Mouse (Mus musculus): ENCODE measurements around the gene Trim43a. TPM values are rescaled to one million over a fixed set of nuclear protein-coding genes. Genes with fewer than 3 reads are reported as not detected.
"Not testable (repeated sequence)": the region's sequence is repeated elsewhere in the genome, so short reads cannot be mapped to it uniquely, and the experiment has no call there.

Trim43a gene
- polyA plus RNA-seq, 1 experiment from 2014 or later = not detected

GRCm38 (mm10) chr9:88561476-88561875 is 19.2 kb upstream of the Trim43a start:
- not testable (repeated sequence) for H3K9me3 ChIP-seq (ENCODE audit: control insufficient read depth); ATAC-seq; H3K4me3 ChIP-seq (ENCODE audit: low read depth, low read length); H3K4me1 ChIP-seq (replicated peaks; ENCODE audit: control insufficient read depth, insufficient read depth, low read length); H3K9ac ChIP-seq (ENCODE audit: low read depth, low read length); H3K4me2 ChIP-seq (replicated peaks; ENCODE audit: low read depth); H3K27me3 ChIP-seq (replicated peaks; ENCODE audit: control insufficient read depth, insufficient read depth, low read length); H3K27ac ChIP-seq (ENCODE audit: low read depth, low read length)
- TF ChIP-seq CTCF (IDR thresholded peaks at IDR 0.05; ENCODE audit: low read depth) = peak; percentile 14; the same call in 1 of the 2 replicates
- H3K36me3 ChIP-seq (ENCODE audit: control insufficient read depth, insufficient read depth) = peaks cover 29% of the 10 kb centered on the region
- whole genome bisulfite sequencing = 91% methylated on average over 2 of the region's 2 CpGs

- not testable (repeated sequence) for H3K9ac ChIP-seq (ENCODE audit: low read depth, low read length); ATAC-seq; H3K4me2 ChIP-seq (replicated peaks; ENCODE audit: low read depth); H3K27ac ChIP-seq (ENCODE audit: low read depth, low read length); H3K27me3 ChIP-seq (replicated peaks; ENCODE audit: control insufficient read depth, insufficient read depth, low read length); H3K4me1 ChIP-seq (replicated peaks; ENCODE audit: control insufficient read depth, insufficient read depth, low read length); H3K4me3 ChIP-seq (ENCODE audit: low read depth, low read length)
- WGBS = 93% methylated on average over 3 of the region's 3 CpGs
- Histone ChIP-seq H3K36me3 (ENCODE audit: control insufficient read depth, insufficient read depth) (peaks cover 36% of the 10 kb centered on the region), H3K9me3 (ENCODE audit: control insufficient read depth) (peaks cover 14% of the 10 kb centered on the region)
These were observed 10.2 kb upstream of the Trim43a start for GRCm38 (mm10) chr9:88570471-88570870.

- not testable (repeated sequence) for H3K9me3 ChIP-seq (ENCODE audit: control insufficient read depth); H3K4me3 ChIP-seq (ENCODE audit: low read depth, low read length); H3K27ac ChIP-seq (ENCODE audit: low read depth, low read length); H3K4me1 ChIP-seq (replicated peaks; ENCODE audit: control insufficient read depth, insufficient read depth, low read length); H3K9ac ChIP-seq (ENCODE audit: low read depth, low read length); H3K4me2 ChIP-seq (replicated peaks; ENCODE audit: low read depth); ATAC-seq; H3K36me3 ChIP-seq (ENCODE audit: control insufficient read depth, insufficient read depth); H3K27me3 ChIP-seq (replicated peaks; ENCODE audit: control insufficient read depth, insufficient read depth, low read length)
- 64% methylated on average over 6 of the region's 6 CpGs for WGBS
These were observed 13.0 kb downstream of the Trim43a start for GRCm38 (mm10) chr9:88593708-88594107.

GRCm38 (mm10) chr9:88599206-88600162 is 18.8 kb downstream of the Trim43a start:
- H3K27ac ChIP-seq (ENCODE audit: low read depth, low read length) = not testable (repeated sequence)
- WGBS = 1% methylated on average over 47 of the region's 50 CpGs

GRCm38 (mm10) chr9:88625803-88626514 is 45.3 kb downstream of the Trim43a start:
- 75% methylated on average over 14 of the region's 20 CpGs for WGBS
- not testable (repeated sequence) for H3K4me1 ChIP-seq (replicated peaks; ENCODE audit: control insufficient read depth, insufficient read depth, low read length); H3K9me3 ChIP-seq (ENCODE audit: control insufficient read depth); ATAC-seq; H3K4me3 ChIP-seq (ENCODE audit: low read depth, low read length); H3K36me3 ChIP-seq (ENCODE audit: control insufficient read depth, insufficient read depth); H3K27ac ChIP-seq (ENCODE audit: low read depth, low read length); H3K9ac ChIP-seq (ENCODE audit: low read depth, low read length); H3K4me2 ChIP-seq (replicated peaks; ENCODE audit: low read depth); H3K27me3 ChIP-seq (replicated peaks; ENCODE audit: control insufficient read depth, insufficient read depth, low read length)

More at GRCm38 (mm10) chr9:88599206-88600162, 18.8 kb downstream of the Trim43a start:
- H3K27me3 ChIP-seq (replicated peaks; ENCODE audit: control insufficient read depth, insufficient read depth, low read length); H3K36me3 ChIP-seq (ENCODE audit: control insufficient read depth, insufficient read depth); H3K4me1 ChIP-seq (replicated peaks; ENCODE audit: control insufficient read depth, insufficient read depth, low read length); H3K9ac ChIP-seq (ENCODE audit: low read depth, low read length); H3K9me3 ChIP-seq (ENCODE audit: control insufficient read depth): not testable (repeated sequence)
- Histone ChIP-seq H3K4me2 (replicated peaks; ENCODE audit: low read depth) (peak overlapping the region; percentile 65), H3K4me3 (ENCODE audit: low read depth, low read length) (peak overlapping the region; percentile 31)
- ATAC-seq = peak; percentile 100

GRCm38 (mm10) chr9:88638125-88638524 is 57.4 kb downstream of the Trim43a start:
- 84% methylated on average over 1 of the region's 1 CpGs for WGBS

More at GRCm38 (mm10) chr9:88638125-88638524, 57.4 kb downstream of the Trim43a start:
- not testable (repeated sequence) for H3K36me3 ChIP-seq (ENCODE audit: control insufficient read depth, insufficient read depth); H3K9me3 ChIP-seq (ENCODE audit: control insufficient read depth); H3K27ac ChIP-seq (ENCODE audit: low read depth, low read length); H3K4me3 ChIP-seq (ENCODE audit: low read depth, low read length); H3K4me1 ChIP-seq (replicated peaks; ENCODE audit: control insufficient read depth, insufficient read depth, low read length); ATAC-seq; H3K4me2 ChIP-seq (replicated peaks; ENCODE audit: low read depth); H3K27me3 ChIP-seq (replicated peaks; ENCODE audit: control insufficient read depth, insufficient read depth, low read length); H3K9ac ChIP-seq (ENCODE audit: low read depth, low read length)

Other genes starting within 250 kb of the Trim43a start
- gene Snx14, start 141.9 kb upstream of the Trim43a start, polyA plus RNA-seq (2015; fragmentation: Nextera tagmentation; extraction: Ambion mirVana) = 17.7 and 18.4 TPM in 2 replicates
- not detected in 2 replicates for gene Gm20537, start 124.3 kb upstream of the Trim43a start, polyA plus RNA-seq (2015; fragmentation: Nextera tagmentation; extraction: Ambion mirVana)
- 34.1 and 37.5 TPM in 2 replicates for gene Syncrip, start 98.3 kb upstream of the Trim43a start, polyA plus RNA-seq (2015; fragmentation: Nextera tagmentation; extraction: Ambion mirVana)
- 3.6 and 4.7 TPM in 2 replicates for gene Zfp949, start 32.9 kb upstream of the Trim43a start, polyA plus RNA-seq (2015; fragmentation: Nextera tagmentation; extraction: Ambion mirVana)
- 51.1 and 53.3 TPM in 2 replicates for gene Mthfsl, start 139.4 kb downstream of the Trim43a start, polyA plus RNA-seq (2015; fragmentation: Nextera tagmentation; extraction: Ambion mirVana)
- gene Bcl2a1d, start 151.0 kb downstream of the Trim43a start, polyA plus RNA-seq (2015; fragmentation: Nextera tagmentation; extraction: Ambion mirVana) = 1.6 and 2.4 TPM in 2 replicates